Mouse (Mus musculus) liver, embryonic 13.5 days (tissue): Measurements from ENCODE around the gene Crispld2. TPM values are rescaled to one million over a fixed set of nuclear protein-coding genes. Genes with fewer than 3 reads are reported as not detected.

ENCODE experiments used
- ATAC-seq: fragments of 200-750 bp; cut with Nextera tagmentation; 2 replicates; pipeline ENCODE4 v1.8.0; 2017; ENCODE audit warnings: low read depth, mild to moderate bottlenecking, moderate number of reproducible peaks, moderate library complexity
- DNase-seq: peaks from one replicate; pipeline ENCODE4 v3.0.0; 2022
- H3K27ac ChIP-seq: fragments of 300-500 bp; sonication (generic); 2 replicates; pipeline ENCODE4 v1.5.1; 2015; ENCODE audit warnings: moderate library complexity, mild to moderate bottlenecking, inconsistent platforms
- H3K27me3 ChIP-seq: fragments of 300-500 bp; sonication (generic); 2 replicates; pipeline ENCODE4 v1.6.1; 2015; ENCODE audit warnings: mild to moderate bottlenecking, inconsistent platforms
- H3K36me3 ChIP-seq: fragments of 300-500 bp; sonication (generic); 2 replicates; pipeline ENCODE4 v1.6.1; 2015; ENCODE audit warnings: mild to moderate bottlenecking, inconsistent platforms
- H3K4me1 ChIP-seq: fragments of 300-500 bp; sonication (generic); replicated peaks from 2 replicates; pipeline ENCODE4 v1.6.1; 2015; ENCODE audit warnings: inconsistent platforms
- H3K4me2 ChIP-seq: fragments of 300-500 bp; sonication (generic); 2 replicates; pipeline ENCODE4 v1.6.1; 2015; ENCODE audit warnings: inconsistent platforms, mild to moderate bottlenecking, moderate library complexity
- H3K4me3 ChIP-seq: fragments of 300-500 bp; sonication (generic); replicated peaks from 2 replicates; pipeline ENCODE4 v1.5.1; 2015; ENCODE audit warnings: mild to moderate bottlenecking, inconsistent platforms
- H3K9ac ChIP-seq: fragments of 300-500 bp; sonication (generic); 2 replicates; pipeline ENCODE4 v1.6.1; 2015; ENCODE audit warnings: mild to moderate bottlenecking, inconsistent platforms
- H3K9me3 ChIP-seq: fragments of 300-500 bp; sonication (generic); replicated peaks from 2 replicates; pipeline ENCODE4 v1.6.1; 2016; ENCODE audit warnings: inconsistent platforms
- WGBS: fragments of 180-500 bp; shearing (Covaris S2); methylation state at CpG from one replicate; pipeline ENCODE4 v1.1.7; 2015; ENCODE audit not compliant: insufficient replicate concordance; 5-methylcytosine and 5-hydroxymethylcytosine counted together
- polyA plus RNA-seq: library from polyadenylated mRNA; unstranded; fragments of >200 nt; fragmentation: Nextera tagmentation; extraction: Ambion mirVana; gene quantifications from 2 replicates; pipeline ENCODE4 v1.2.1, GENCODE M21; 2015

Crispld2 gene
- polyA plus RNA-seq, 1 experiment from 2014 or later = 0.74 TPM

DNA sequence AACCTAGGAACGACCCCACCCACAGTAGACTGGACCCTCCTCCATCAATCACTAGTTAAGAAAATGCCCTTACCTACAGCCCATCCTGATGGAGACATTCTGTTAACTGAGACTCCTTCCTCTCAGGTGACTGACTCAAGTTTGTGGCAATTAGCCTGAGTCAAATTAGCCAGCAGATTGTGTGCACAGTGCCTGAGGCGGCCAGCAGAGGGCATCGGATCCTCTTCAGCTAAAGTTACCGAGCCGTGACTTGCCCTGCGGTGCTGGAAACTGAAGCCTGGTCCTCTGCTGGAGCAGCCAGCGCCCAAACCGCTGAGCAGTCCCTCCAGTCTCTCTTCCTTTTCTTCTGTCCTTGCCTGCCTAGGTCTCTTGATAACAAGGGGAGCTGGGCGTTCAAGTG lies 24.8 kb upstream of the Crispld2 start:
- H3K4me1 ChIP-seq = no peaks in the 10 kb centered on the region
- H3K9ac ChIP-seq = no peak overlapping the region
- no peak for ATAC-seq
- WGBS = 69% methylated on average over 9 of the region's 9 CpGs
- no peaks in the 10 kb centered on the region for H3K36me3 ChIP-seq
- H3K9me3 ChIP-seq = no peaks in the 10 kb centered on the region
- no peak for DNase-seq
- no peak overlapping the region for H3K4me2 ChIP-seq
- no peak overlapping the region for H3K4me3 ChIP-seq
- H3K27me3 ChIP-seq = no peaks in the 10 kb centered on the region
- H3K27ac ChIP-seq = no peak overlapping the region

GRCm38 (mm10) chr8:119970169-119970568 lies 22.1 kb upstream of the Crispld2 start:
- no peak for ATAC-seq
- Histone ChIP-seq H3K27me3 (no peaks in the 10 kb centered on the region), H3K27ac (no peak overlapping the region)

GRCm38 (mm10) chr8:119972558-119972957 lies 19.7 kb upstream of the Crispld2 start:
- Histone ChIP-seq H3K4me3 (no peak overlapping the region), H3K9ac (no peak overlapping the region), H3K27ac (no peak overlapping the region), H3K4me1 (no peaks in the 10 kb centered on the region), H3K9me3 (no peaks in the 10 kb centered on the region), H3K27me3 (no peaks in the 10 kb centered on the region), H3K36me3 (no peaks in the 10 kb centered on the region), H3K4me2 (no peak overlapping the region)
- ATAC-seq = no peak
- DNase-seq = peak; percentile 9
- 15% methylated on average over 12 of the region's 12 CpGs for WGBS

More at GRCm38 (mm10) chr8:119970169-119970568, 22.1 kb upstream of the Crispld2 start:
- H3K36me3 ChIP-seq = no peaks in the 10 kb centered on the region
- no peak overlapping the region for H3K4me3 ChIP-seq
- no peaks in the 10 kb centered on the region for H3K9me3 ChIP-seq
- no peak overlapping the region for H3K9ac ChIP-seq
- DNase-seq = no peak
- H3K4me2 ChIP-seq = no peak overlapping the region
- H3K4me1 ChIP-seq = no peaks in the 10 kb centered on the region
- WGBS = 67% methylated on average over 9 of the region's 9 CpGs

DNA sequence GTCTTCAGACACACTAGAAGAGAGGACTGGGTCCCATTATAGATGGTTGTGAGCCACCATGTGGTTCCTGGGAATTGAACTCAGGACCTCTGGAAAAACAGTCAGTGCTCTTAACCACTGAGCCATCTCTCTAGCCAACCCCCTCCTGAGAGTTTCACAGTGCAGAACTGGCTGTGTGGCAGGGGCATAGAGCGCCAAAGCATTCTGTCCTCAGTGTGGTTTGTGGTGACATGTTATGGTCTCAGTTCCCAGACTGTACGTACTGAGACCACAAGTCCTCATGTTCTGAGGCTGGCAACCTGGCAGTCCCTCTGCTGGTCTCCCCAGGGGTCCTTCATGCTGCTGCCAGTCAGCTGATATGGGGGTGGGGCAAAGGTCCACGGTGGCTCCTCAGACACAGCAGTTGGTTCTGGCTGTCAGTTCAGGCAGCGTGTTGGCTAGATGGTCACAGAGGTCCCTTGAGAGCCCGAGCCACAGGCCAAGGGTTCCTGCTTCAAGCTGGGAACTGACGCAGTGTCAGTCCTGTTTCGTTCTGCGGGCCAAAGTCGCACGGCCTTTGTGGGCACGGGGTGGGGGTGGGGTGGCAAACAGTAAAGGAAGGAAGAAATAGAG lies 13.4 kb upstream of the Crispld2 start:
- no peak for DNase-seq
- no peaks in the 10 kb centered on the region for H3K36me3 ChIP-seq
- no peaks in the 10 kb centered on the region for H3K9me3 ChIP-seq
- H3K4me3 ChIP-seq = no peak overlapping the region
- H3K27me3 ChIP-seq = no peaks in the 10 kb centered on the region
- WGBS = 36% methylated on average over 11 of the region's 11 CpGs
- ATAC-seq = no peak
- 0 out of 2 replicates have a peak, but pooled peaks cover 4% of the 10 kb centered on the region for H3K4me1 ChIP-seq
- no peak overlapping the region for H3K27ac ChIP-seq
- no peak overlapping the region for H3K4me2 ChIP-seq
- no peak overlapping the region for H3K9ac ChIP-seq

- Histone ChIP-seq H3K9me3 (no peaks in the 10 kb centered on the region), H3K4me1 (0 out of 2 replicates have a peak, but pooled peaks cover 4% of the 10 kb centered on the region), H3K4me2 (no peak overlapping the region), H3K36me3 (no peaks in the 10 kb centered on the region), H3K9ac (no peak overlapping the region), H3K4me3 (no peak overlapping the region), H3K27ac (no peak overlapping the region), H3K27me3 (no peaks in the 10 kb centered on the region)
- ATAC-seq (no peak), DNase-seq (no peak)
- WGBS = 48% methylated on average over 4 of the region's 4 CpGs
These were observed 11.0 kb upstream of the Crispld2 start for GRCm38 (mm10) chr8:119981253-119981652.

DNA sequence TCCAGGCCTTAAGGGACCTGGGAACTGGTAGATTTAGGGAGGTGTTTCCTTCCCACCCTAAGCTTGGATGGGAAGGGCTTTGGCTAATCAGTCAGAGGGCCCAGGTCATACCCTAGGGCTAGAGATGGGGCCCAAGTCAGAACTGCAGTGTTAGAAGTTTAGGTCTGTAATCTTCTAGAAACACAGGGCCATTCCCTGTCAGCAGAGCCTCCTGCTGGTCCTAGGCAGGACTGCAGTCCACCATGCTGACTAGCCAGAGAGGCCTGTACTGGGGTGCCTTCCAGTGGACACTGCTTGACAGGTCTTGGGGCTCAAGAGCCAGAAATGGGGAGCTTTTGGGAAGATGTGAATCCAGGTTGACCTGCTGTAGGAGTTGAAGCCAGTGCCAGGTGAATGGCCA lies 8.2 kb upstream of the Crispld2 start:
- H3K4me2 ChIP-seq = no peak overlapping the region
- no peaks in the 10 kb centered on the region for H3K27me3 ChIP-seq
- no peak for ATAC-seq
- H3K4me1 ChIP-seq = 0 out of 2 replicates have a peak, but pooled peaks cover 2% of the 10 kb centered on the region
- no peaks in the 10 kb centered on the region for H3K9me3 ChIP-seq
- H3K36me3 ChIP-seq = no peaks in the 10 kb centered on the region
- no peak overlapping the region for H3K27ac ChIP-seq
- H3K9ac ChIP-seq = no peak overlapping the region
- H3K4me3 ChIP-seq = no peak overlapping the region
- peak; percentile 6 for DNase-seq

DNA sequence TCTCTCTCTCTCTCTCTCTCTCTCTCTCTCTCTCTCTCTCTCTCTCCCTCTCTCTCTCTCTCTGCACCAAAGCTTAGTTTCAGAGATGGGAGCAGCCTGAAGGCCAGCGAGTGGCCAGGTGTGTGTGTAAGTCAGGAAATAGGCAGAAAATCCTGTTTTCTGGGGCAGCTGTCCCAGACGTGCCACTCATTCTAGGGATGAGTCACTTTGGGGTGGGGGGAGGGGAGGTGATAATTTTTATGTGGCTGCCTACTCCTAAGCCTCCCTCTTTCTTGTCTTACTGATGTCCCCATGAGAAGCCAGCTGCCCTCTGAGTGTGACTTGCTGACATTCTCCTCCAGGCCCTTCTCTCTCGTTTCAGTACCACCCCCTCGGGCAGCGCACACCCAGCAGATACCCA lies 6.1 kb upstream of the Crispld2 start:
- Histone ChIP-seq H3K4me2 (no peak overlapping the region), H3K36me3 (no peaks in the 10 kb centered on the region), H3K4me3 (no peak overlapping the region), H3K4me1 (no peaks in the 10 kb centered on the region), H3K9ac (no peak overlapping the region), H3K27me3 (peaks cover 8% of the 10 kb centered on the region), H3K27ac (no peak overlapping the region), H3K9me3 (no peaks in the 10 kb centered on the region)
- WGBS = 46% methylated on average over 5 of the region's 5 CpGs
- DNase-seq = no peak
- ATAC-seq = no peak

DNA sequence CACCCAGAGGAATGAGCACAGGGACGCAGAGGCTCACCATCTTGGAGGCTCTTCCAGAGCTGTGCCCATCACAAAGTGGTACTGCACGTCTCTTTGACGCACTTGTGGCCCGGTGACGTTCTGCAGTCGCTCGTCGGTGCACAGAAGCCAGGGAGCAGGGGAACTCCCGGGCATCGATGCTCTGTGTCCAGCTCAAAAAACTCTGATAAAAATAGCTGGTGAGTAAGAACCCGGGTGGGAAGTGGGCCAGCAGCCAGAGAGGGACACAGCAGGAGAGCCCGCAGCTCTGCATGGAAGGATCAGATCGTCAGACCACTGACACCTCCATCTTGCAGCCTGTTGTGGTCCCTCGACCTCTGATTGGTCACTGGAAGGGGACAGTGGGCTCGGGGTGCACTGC lies 4.2 kb upstream of the Crispld2 start:
- WGBS = 58% methylated on average over 15 of the region's 15 CpGs
- H3K9me3 ChIP-seq = no peaks in the 10 kb centered on the region
- no peak overlapping the region for H3K4me3 ChIP-seq
- peaks cover 27% of the 10 kb centered on the region for H3K27me3 ChIP-seq
- no peak overlapping the region for H3K9ac ChIP-seq
- no peak overlapping the region for H3K27ac ChIP-seq
- no peaks in the 10 kb centered on the region for H3K36me3 ChIP-seq
- DNase-seq (no peak), ATAC-seq (no peak)
- no peaks in the 10 kb centered on the region for H3K4me1 ChIP-seq
- no peak overlapping the region for H3K4me2 ChIP-seq

- Histone ChIP-seq H3K27ac (no peak overlapping the region), H3K4me2 (no peak overlapping the region), H3K9me3 (no peaks in the 10 kb centered on the region), H3K4me3 (no peak overlapping the region), H3K27me3 (peaks cover 44% of the 10 kb centered on the region), H3K4me1 (no peaks in the 10 kb centered on the region), H3K36me3 (no peaks in the 10 kb centered on the region), H3K9ac (no peak overlapping the region)
- 60% methylated on average over 7 of the region's 7 CpGs for WGBS
- no peak for DNase-seq
- ATAC-seq = no peak; the same call in 1 of the 2 replicates
These were observed 1.9 kb downstream of the Crispld2 start for GRCm38 (mm10) chr8:119994114-119994513.

GRCm38 (mm10) chr8:119994556-119994955 lies 2.3 kb downstream of the Crispld2 start:
- H3K27me3 ChIP-seq = peaks cover 44% of the 10 kb centered on the region
- no peaks in the 10 kb centered on the region for H3K36me3 ChIP-seq
- ATAC-seq (no peak), DNase-seq (no peak)
- H3K9me3 ChIP-seq = no peaks in the 10 kb centered on the region
- H3K4me2 ChIP-seq = no peak overlapping the region
- H3K4me3 ChIP-seq = no peak overlapping the region
- H3K4me1 ChIP-seq = no peaks in the 10 kb centered on the region
- WGBS = 48% methylated on average over 6 of the region's 6 CpGs
- H3K27ac ChIP-seq = no peak overlapping the region
- H3K9ac ChIP-seq = no peak overlapping the region

DNA sequence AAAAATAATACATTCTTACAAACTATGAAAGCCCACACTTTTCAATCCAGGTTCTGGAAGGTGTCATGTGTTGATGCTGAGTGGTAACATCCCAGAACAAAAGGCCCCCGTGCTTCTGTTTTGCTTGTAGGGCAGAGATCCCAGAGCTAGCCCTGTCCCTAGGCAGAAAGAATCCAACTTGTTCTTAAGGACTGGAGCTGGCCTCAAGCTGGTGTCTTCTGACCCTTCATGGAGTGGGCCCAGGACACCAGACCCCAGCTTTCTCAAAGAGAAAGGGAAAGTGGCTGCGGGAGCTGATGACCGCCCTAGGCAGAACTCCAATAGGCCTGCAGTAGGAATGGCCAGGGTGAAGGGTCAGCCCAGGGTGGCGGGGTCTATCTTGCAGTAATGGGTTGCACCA lies 5.0 kb downstream of the Crispld2 start:
- H3K36me3 ChIP-seq = no peaks in the 10 kb centered on the region
- no peak overlapping the region for H3K4me2 ChIP-seq
- H3K4me1 ChIP-seq = no peaks in the 10 kb centered on the region
- DNase-seq = no peak
- no peaks in the 10 kb centered on the region for H3K9me3 ChIP-seq
- no peak overlapping the region for H3K27ac ChIP-seq
- H3K27me3 ChIP-seq = peaks cover 26% of the 10 kb centered on the region
- no peak overlapping the region for H3K9ac ChIP-seq
- 71% methylated on average over 4 of the region's 4 CpGs for WGBS
- no peak for ATAC-seq
- H3K4me3 ChIP-seq = no peak overlapping the region

- no peak overlapping the region for H3K9ac ChIP-seq
- no peak overlapping the region for H3K27ac ChIP-seq
- no peak for DNase-seq
- no peak overlapping the region for H3K4me2 ChIP-seq
- no peaks in the 10 kb centered on the region; the same call in 1 of the 2 replicates for H3K27me3 ChIP-seq
- no peak for ATAC-seq
- WGBS = 54% methylated on average over 8 of the region's 8 CpGs
- H3K9me3 ChIP-seq = no peaks in the 10 kb centered on the region
- H3K4me1 ChIP-seq = no peaks in the 10 kb centered on the region
- H3K4me3 ChIP-seq = no peak overlapping the region
- no peaks in the 10 kb centered on the region for H3K36me3 ChIP-seq
These were observed 8.2 kb downstream of the Crispld2 start for GRCm38 (mm10) chr8:120000461-120000860.
